Mouse (Mus musculus) lung, postnatal 0 days (tissue): Measurements from ENCODE around the gene Med16.

Experiments used
- CTCF ChIP-seq: IDR thresholded peaks from 2 replicates; pipeline ENCODE4 v1.5.1; 2016; ENCODE audit warnings: antibody characterized with exemption, mild to moderate bottlenecking
- EP300 ChIP-seq: IDR thresholded peaks from 2 replicates; pipeline ENCODE4 v1.6.1; 2016; ENCODE audit warnings: antibody characterized with exemption, mild to moderate bottlenecking, control low read depth

DNA sequence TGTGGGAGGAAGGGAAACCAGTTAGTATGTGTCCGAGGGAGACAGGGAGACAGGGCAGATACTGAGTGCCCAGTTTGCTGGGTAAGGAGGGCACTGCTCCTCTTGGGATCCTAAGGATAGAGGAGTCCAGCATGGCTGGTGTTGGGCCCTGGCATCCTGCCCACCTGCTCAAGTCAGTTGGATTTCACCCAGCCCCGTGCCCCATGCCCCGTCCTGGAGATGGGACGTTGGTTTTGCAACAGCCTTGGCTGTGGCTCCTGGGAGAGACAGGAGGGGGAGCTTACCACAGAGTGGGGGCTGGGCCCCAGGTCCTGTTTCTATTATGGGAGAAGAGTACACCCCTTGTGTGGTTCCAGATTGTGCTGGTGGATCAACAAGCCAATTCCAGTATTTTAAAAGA lies 24.3 kb downstream of the Med16 start:
- TF ChIP-seq CTCF: no peak
- no peak for TF ChIP-seq EP300
